Mouse (Mus musculus) spleen, postnatal 4 days (tissue): ENCODE data around the gene Olfr1056.
"Not testable (repeated sequence)": the region's sequence is repeated elsewhere in the genome, so short reads cannot be mapped to it uniquely, and the experiment has no call there.

Experiments
- DNase-seq, 2 experiments: peaks; one replicate each; pipeline ENCODE4 v3.0.0; 2022; ENCODE audit warnings: low spot score in 2 of 2

Gene Olfr1056

GRCm38 (mm10) chr2:86362369-86362768 lies at the start of gene Olfr1056:
Gene Olfr1056, minus strand, starts transcription at chr2:86362469.
- no peak for DNase-seq

DNA sequence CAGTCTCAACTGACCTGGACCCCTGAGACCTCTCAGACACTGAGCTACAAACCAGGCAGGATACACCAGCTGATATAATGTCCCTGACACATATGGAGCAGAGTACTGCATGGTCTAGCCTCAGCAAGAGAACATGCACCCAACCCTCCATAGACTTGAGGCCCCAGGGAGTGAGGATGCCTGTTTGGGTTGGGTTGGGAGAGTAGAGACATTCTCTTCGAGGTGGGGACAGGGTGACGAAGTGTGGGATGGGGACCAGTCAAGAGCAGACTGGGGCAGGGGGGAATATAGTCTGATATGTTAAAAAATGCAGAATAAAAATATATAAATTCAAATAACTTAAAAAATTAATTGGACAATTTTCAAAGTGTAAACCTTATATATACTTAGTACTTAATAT lies 32.8 kb upstream of the Olfr1056 start:
- no peak for DNase-seq

- not testable (repeated sequence) for DNase-seq
Measured at GRCm38 (mm10) chr2:86388461-86388860, 26.2 kb upstream of the Olfr1056 start, which contains the start of gene Olfr1058. Gene Olfr1058, minus strand, starts transcription at chr2:86388561.

DNA sequence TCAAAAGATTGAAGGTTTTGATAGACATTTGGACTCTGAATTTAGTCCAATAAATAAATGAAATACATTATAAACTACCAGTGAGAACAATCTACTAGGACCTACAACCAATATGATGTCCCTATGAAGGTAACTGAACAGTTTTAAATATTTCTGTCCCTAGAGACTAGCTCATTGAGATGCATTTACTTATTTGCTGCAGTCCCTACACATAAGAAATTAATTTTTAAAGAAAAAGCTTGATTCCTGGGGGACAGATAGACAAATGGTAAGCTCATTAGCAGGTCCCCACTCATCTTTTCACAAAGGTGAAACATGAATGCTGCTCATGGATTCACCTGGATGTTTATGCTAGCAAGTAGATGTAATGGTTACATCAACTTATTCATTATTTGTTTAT lies 16.0 kb upstream of the Olfr1056 start, which contains the start of gene Olfr1057:
Gene Olfr1057, minus strand, starts transcription at position 101 of the 400 bp plus-strand sequence.
- no peak for DNase-seq

DNA sequence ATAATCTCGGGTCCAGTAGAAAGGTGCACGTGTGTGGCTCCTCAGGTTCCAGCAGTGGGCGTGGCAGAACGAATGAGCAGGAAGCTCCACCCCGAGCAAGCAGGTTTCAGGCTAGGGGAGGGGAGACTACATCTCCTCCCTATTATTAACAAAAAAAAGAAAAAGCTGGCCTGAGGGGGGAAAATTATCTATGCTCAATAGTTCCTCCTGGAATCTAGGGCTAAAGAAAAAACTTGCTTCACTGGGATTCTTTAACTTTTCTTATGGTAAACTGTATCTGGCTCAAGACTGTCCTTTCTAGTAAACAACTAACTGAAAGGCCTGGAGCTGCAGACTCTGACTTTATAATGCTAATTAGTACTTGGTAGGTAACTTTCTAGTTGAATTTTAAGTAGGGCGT lies 4.1 kb upstream of the Olfr1056 start:
- DNase-seq, result not testable (repeated sequence)

DNA sequence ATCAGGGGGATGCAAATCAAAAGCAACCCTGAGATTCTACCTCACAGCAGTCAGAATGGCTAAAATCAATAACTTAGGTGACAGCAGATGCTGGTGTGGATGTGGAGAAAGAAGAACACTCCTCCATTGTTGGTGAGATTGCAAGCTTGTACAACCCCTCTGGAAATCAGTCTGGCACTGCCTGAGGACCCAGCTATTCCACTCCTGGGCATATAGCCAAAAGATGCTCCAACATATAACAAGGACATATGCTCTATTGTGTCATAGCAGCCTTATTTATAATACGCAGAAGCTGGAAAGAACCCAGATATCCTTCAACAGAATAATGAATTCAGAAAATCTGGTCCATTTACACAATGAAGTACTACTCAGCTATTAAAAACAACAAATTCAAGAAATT lies 10.5 kb downstream of the Olfr1056 start:
- not testable (repeated sequence) for DNase-seq

DNA sequence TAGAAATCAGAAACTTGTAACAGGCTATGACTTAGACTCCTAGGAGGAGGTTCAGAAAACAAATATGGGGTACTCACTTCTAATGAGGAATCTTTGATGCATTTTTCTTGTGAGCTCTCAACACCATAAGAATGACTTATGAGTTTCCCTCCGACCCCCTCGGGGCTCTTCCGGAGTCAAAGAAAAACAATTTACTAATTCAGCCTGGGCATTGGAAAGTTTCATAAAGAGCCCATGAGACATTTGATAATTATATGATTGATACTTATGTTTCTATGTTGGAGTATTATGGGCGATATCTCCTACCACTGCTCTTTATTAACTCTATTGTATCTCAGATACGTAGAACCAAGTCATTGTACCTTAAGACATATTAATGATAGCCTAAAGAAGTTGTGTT lies 12.1 kb downstream of the Olfr1056 start, which contains the start of gene Olfr1055:
Gene Olfr1055, minus strand, starts transcription at position 101 of the 400 bp plus-strand sequence.
- no peak for DNase-seq

DNA sequence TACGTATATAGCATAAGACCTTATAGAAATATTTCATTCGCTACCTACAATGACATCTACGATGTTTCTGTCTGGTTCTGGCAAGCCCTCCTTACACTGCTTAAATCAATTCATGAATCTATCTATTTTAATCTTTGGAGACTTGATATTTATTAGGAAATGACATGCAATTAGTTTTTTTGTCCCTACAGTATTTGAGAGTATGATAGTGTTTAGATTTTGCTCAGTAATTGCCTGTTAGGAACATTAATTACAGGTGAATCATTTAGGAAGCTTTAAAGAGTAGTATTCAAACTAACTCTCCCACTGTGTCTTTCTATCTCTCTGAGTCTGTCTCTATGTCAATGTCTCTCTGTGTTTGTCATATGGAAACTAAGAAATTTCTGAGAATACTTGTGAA lies 26.9 kb downstream of the Olfr1056 start, which contains the start of gene Olfr1054:
Gene Olfr1054, minus strand, starts transcription at position 101 of the 400 bp plus-strand sequence.
- DNase-seq, result no peak

DNA sequence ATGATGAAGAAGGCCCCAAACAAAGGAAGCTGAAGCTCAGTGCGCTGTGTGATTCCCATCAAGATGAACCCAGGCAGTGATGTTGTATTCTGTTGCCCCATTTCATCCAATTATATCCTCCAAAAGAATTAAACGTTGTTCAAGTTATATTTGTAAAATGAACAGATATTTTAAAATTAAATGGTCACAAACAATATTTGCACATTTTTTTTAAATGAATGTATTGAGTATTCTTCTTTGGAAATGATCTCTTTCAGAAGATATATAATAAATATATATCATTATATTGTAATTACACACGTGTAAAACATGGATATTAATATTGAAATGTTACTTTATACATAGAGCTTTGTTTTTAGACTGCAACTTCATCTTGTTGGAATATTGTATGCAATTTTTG lies 47.1 kb downstream of the Olfr1056 start, which contains the start of gene Olfr1053:
Gene Olfr1053, minus strand, starts transcription at position 101 of the 400 bp plus-strand sequence.
- no peak for DNase-seq
